27 mouse cellular contexts compared by ENCODE assay signal in genomic region chr11:33149088-33149436, GRCm38 (mm10). TPM values are rescaled to one million over a fixed set of nuclear protein-coding genes. Genes with fewer than 3 reads are reported as not detected.
DNase-seq lines count a peak whose midpoint lies in the region; ATAC-seq and TF ChIP-seq lines count a peak whose summit lies in the region.
"Had no signal": no experiment of that assay in that cellular context is flagged by ENCODE, and none has a peak within 500 bp of the region (broad histone marks: within the 10 kb centered on the region; RNA-seq: fewer than 3 reads in every experiment).

No protein-coding gene starts in this region.

- H3K4me2 ChIP-seq in lung, embryonic 14.5 days: no peak overlapping the region
- H3K4me2 ChIP-seq: hindbrain, embryonic 14.5 days had no signal

- no peak for TF ChIP-seq CTCF in lung, embryonic 14.5 days (IDR thresholded peaks at IDR 0.05; ENCODE audit: low read depth)
- TF ChIP-seq CTCF in lung, adult 2 months (IDR thresholded peaks at IDR 0.05; ENCODE audit: insufficient read depth, low read length): no peak
- TF ChIP-seq CTCF in ES-Bruce4 (IDR thresholded peaks at IDR 0.05; ENCODE audit: low read depth, low read length): no peak

- no peak overlapping the region for H3K9ac ChIP-seq in lung, embryonic 14.5 days
- H3K9ac ChIP-seq in ES-Bruce4 (ENCODE audit: low read depth, poor library complexity, severe bottlenecking): no peak overlapping the region
- H3K9ac ChIP-seq: embryonic facial prominence, embryonic 13.5 days; forebrain, embryonic 12.5 days; forebrain, embryonic 15.5 days; heart, embryonic 13.5 days; hindbrain, embryonic 14.5 days had no signal

- peaks cover 47% of the 10 kb centered on the region for H3K36me3 ChIP-seq in lung, embryonic 14.5 days (ENCODE audit: insufficient read depth)
- H3K36me3 ChIP-seq in ES-Bruce4 (ENCODE audit: control insufficient read depth, insufficient read depth, low read length, poor library complexity, severe bottlenecking): peaks cover 38% of the 10 kb centered on the region

- H3K4me1 ChIP-seq in lung, embryonic 14.5 days (ENCODE audit: insufficient read depth): peaks cover 24% of the 10 kb centered on the region
- peaks cover 4% of the 10 kb centered on the region for H3K4me1 ChIP-seq in lung, adult 2 months (ENCODE audit: control insufficient read depth, insufficient read depth, low read length)
- H3K4me1 ChIP-seq in ES-Bruce4 (ENCODE audit: control insufficient read depth, insufficient read depth, low read length): no peaks in the 10 kb centered on the region

- H3K4me3 ChIP-seq in lung, embryonic 14.5 days (ENCODE audit: low read depth, low read length): no peak overlapping the region
- no peak overlapping the region for H3K4me3 ChIP-seq in lung, adult 2 months (replicated peaks; ENCODE audit: extremely low read depth, low read depth, low read length)
- H3K4me3 ChIP-seq in ES-Bruce4 (ENCODE audit: low read depth, low read length): no peak overlapping the region
- H3K4me3 ChIP-seq: embryonic facial prominence, embryonic 13.5 days; erythroblast, embryonic 14.5 days; forebrain, embryonic 12.5 days; heart, adult 2 months had no signal

- TF ChIP-seq EP300 in ES-Bruce4 (IDR thresholded peaks at IDR 0.05; ENCODE audit: insufficient read depth, low read depth, low read length): no peak

- peak; percentile 17 for DNase-seq in lung, embryonic 14.5 days
- DNase-seq in lung, adult 2 months: no peak
- no peak for DNase-seq in frontal cortex, adult 2 months (ENCODE audit: extremely low spot score in 1 of 2, low spot score in 1 of 2)
- no peak for DNase-seq in testis, postnatal 14 days (ENCODE audit: low spot score)
- DNase-seq in adrenal gland, adult 18-20 months (ENCODE audit: low spot score in 2 of 2): no peak

- H3K27me3 ChIP-seq in lung, embryonic 14.5 days (ENCODE audit: insufficient read depth, low read length): peaks cover 26% of the 10 kb centered on the region
- peaks cover 3% of the 10 kb centered on the region; the same call in 1 of the 2 replicates for H3K27me3 ChIP-seq in ES-Bruce4 (ENCODE audit: control insufficient read depth, insufficient read depth, low read length, poor library complexity, severe bottlenecking)

- no peak for TF ChIP-seq POLR2A in lung, adult 2 months (IDR thresholded peaks at IDR 0.05; ENCODE audit: borderline replicate concordance, extremely low read depth, low read depth, low read length)
- no peak for TF ChIP-seq POLR2A in ES-Bruce4 (IDR thresholded peaks at IDR 0.05; ENCODE audit: insufficient read depth, low read length)

- no peak for ATAC-seq in lung, embryonic 14.5 days (ENCODE audit: insufficient read depth)
- ATAC-seq in megakaryocyte, adult 5-6 weeks (ENCODE audit: poor library complexity, severe bottlenecking): 0 out of 2 replicates have a peak, but pooled peaks have one; percentile 24

- H3K27ac ChIP-seq in lung, embryonic 14.5 days (ENCODE audit: low read depth): no peak overlapping the region
- peak overlapping the region; percentile 14; the same call in 1 of the 2 replicates for H3K27ac ChIP-seq in ES-Bruce4 (ENCODE audit: insufficient read depth, low read length)
- H3K27ac ChIP-seq: embryonic facial prominence, embryonic 10.5 days; forebrain, embryonic 12.5 days; heart, adult 2 months; heart, embryonic 10.5 days; heart, embryonic 13.5 days; hindbrain, embryonic 14.5 days; hindbrain, postnatal 0 days had no signal

- 21% methylated on average over 3 of the region's 3 CpGs for WGBS in lung, embryonic 14.5 days
- WGBS in lung, adult 2 months: 30% methylated on average over 3 of the region's 3 CpGs

- H3K9me3 ChIP-seq in lung, embryonic 14.5 days (ENCODE audit: low read depth, low read length): no peaks in the 10 kb centered on the region
- H3K9me3 ChIP-seq in ES-Bruce4 (replicated peaks; ENCODE audit: control insufficient read depth, insufficient read depth, low read length, poor library complexity, severe bottlenecking): no peaks in the 10 kb centered on the region
- H3K9me3 ChIP-seq: embryonic facial prominence, embryonic 10.5 days; embryonic facial prominence, embryonic 13.5 days; forebrain, embryonic 12.5 days; forebrain, embryonic 15.5 days; heart, embryonic 10.5 days; heart, embryonic 13.5 days had no signal

RNA-seq across cellular contexts. Expression of gene Fgf18, which starts 1.9 kb away (rescaled TPM):
- polyA plus RNA-seq in lung, embryonic 14.5 days (2014; fragmentation: Nextera tagmentation; extraction: Ambion mirVana): 10.8 and 10.9 TPM in 2 replicates
- 6.6 and 7.1 TPM in 2 replicates for polyA plus RNA-seq in lung, adult 2 months (2012; rRNA removed)
- 0.82 and 1.4 TPM in 2 replicates for polyA plus RNA-seq in ES-Bruce4 (2011; ENCODE audit: insufficient read depth, insufficient read length, low read depth, missing spikeins)
- total RNA-seq in megakaryocyte, adult 5-6 weeks (2015): not detected in 2 replicates
- not detected in 2 replicates for total RNA-seq in megakaryocyte, adult 5-6 weeks (2017)
- polyA plus RNA-seq in frontal cortex, adult 2 months (2012; rRNA removed): 0.82 and 0.94 TPM in 2 replicates
- total RNA-seq in adrenal gland, adult 18-20 months (2021): 1 to 10 TPM; 1.3 to 2.0 TPM
- polyA plus RNA-seq: activated CD4-positive, CD25-positive, alpha-beta regulatory T cell, adult 4 months; erythroblast, embryonic 14.5 days; inflammation-experienced regulatory T-cells, adult 6 months had no signal

RNA-seq across cellular contexts. Expression of gene Npm1, which starts 13.9 kb away (rescaled TPM):
- polyA plus RNA-seq in lung, embryonic 14.5 days (2014; fragmentation: Nextera tagmentation; extraction: Ambion mirVana): 1,275 and 1,313 TPM in 2 replicates
- 43.1 and 74.9 TPM in 2 replicates for polyA plus RNA-seq in lung, adult 2 months (2012; rRNA removed)
- polyA plus RNA-seq in ES-Bruce4 (2011; ENCODE audit: insufficient read depth, insufficient read length, low read depth, missing spikeins): 4,703 and 5,189 TPM in 2 replicates
- total RNA-seq in megakaryocyte, adult 5-6 weeks (2015): 717 and 796 TPM in 2 replicates
- total RNA-seq in megakaryocyte, adult 5-6 weeks (2017): 1,083 and 1,097 TPM in 2 replicates
- 229 and 238 TPM in 2 replicates for polyA plus RNA-seq in frontal cortex, adult 2 months (2012; rRNA removed)
- total RNA-seq in adrenal gland, adult 18-20 months (2021): 100 to 1,000 TPM; 224 to 282 TPM

RNA-seq across cellular contexts. Expression of gene Tlx3, which starts 54.3 kb away (rescaled TPM):
- polyA plus RNA-seq in lung, embryonic 14.5 days (2014; fragmentation: Nextera tagmentation; extraction: Ambion mirVana): not detected in 2 replicates
- polyA plus RNA-seq in lung, adult 2 months (2012; rRNA removed): not detected in 2 replicates
- 0.58 TPM in 1 of 2 replicates, not detected in the other for polyA plus RNA-seq in ES-Bruce4 (2011; ENCODE audit: insufficient read depth, insufficient read length, low read depth, missing spikeins)
- total RNA-seq in megakaryocyte, adult 5-6 weeks (2015): not detected in 2 replicates
- not detected in 2 replicates for total RNA-seq in megakaryocyte, adult 5-6 weeks (2017)
- not detected in 2 replicates for polyA plus RNA-seq in frontal cortex, adult 2 months (2012; rRNA removed)
- under 1 TPM in 1 of 2 experiments, not detected in 1; 0.19 TPM for total RNA-seq in adrenal gland, adult 18-20 months (2021)
- total RNA-seq: gastrocnemius, adult 18-20 months; gastrocnemius, postnatal 14 days; heart, adult 2 months; heart, postnatal 14 days; heart, postnatal 4 days had no signal
- polyA plus RNA-seq: activated CD4-positive, CD25-positive, alpha-beta regulatory T cell, adult 4 months; cortical plate, adult 2 months; gonadal fat pad, adult 2 months; heart, adult 2 months; heart, embryonic 13.5 days; heart, embryonic 16.5 days; inflammation-experienced regulatory T-cells, adult 6 months; intestine, embryonic 16.5 days had no signal
